Mouse (Mus musculus): ENCODE measurements around the gene A430005L14Rik. TPM values are rescaled to one million over a fixed set of nuclear protein-coding genes. Genes with fewer than 3 reads are reported as not detected.

The A430005L14Rik gene
- polyA plus RNA-seq, 1 experiment from 2014 or later = 90.4 TPM

Other genes with a start within 250 kb of the A430005L14Rik start
- 17.2 and 18.5 TPM in 2 replicates for gene Dffb, start 17.9 kb downstream of the A430005L14Rik start, polyA plus RNA-seq (2014; fragmentation: Nextera tagmentation; extraction: Ambion mirVana)
- gene Cep104, start 18.0 kb downstream of the A430005L14Rik start, polyA plus RNA-seq (2014; fragmentation: Nextera tagmentation; extraction: Ambion mirVana) = 14.3 and 15.8 TPM in 2 replicates
- gene Lrrc47, start 54.5 kb downstream of the A430005L14Rik start, polyA plus RNA-seq (2014; fragmentation: Nextera tagmentation; extraction: Ambion mirVana) = 20.3 and 22.5 TPM in 2 replicates
- 414 and 426 TPM in 2 replicates for gene Smim1, start 69.0 kb downstream of the A430005L14Rik start, polyA plus RNA-seq (2014; fragmentation: Nextera tagmentation; extraction: Ambion mirVana)
- 0.08 TPM in 1 of 2 replicates, not detected in the other for gene Ccdc27, start 85.4 kb downstream of the A430005L14Rik start, polyA plus RNA-seq (2014; fragmentation: Nextera tagmentation; extraction: Ambion mirVana)
- gene Trp73, start 183.0 kb downstream of the A430005L14Rik start, polyA plus RNA-seq (2014; fragmentation: Nextera tagmentation; extraction: Ambion mirVana) = 0.04 and 0.18 TPM in 2 replicates
- 39.9 and 46.8 TPM in 2 replicates for gene Wrap73, start 185.1 kb downstream of the A430005L14Rik start, polyA plus RNA-seq (2014; fragmentation: Nextera tagmentation; extraction: Ambion mirVana)
- 133 and 149 TPM in 2 replicates for gene Tprgl, start 203.4 kb downstream of the A430005L14Rik start, polyA plus RNA-seq (2014; fragmentation: Nextera tagmentation; extraction: Ambion mirVana)
- gene Megf6, start 213.5 kb downstream of the A430005L14Rik start, polyA plus RNA-seq (2014; fragmentation: Nextera tagmentation; extraction: Ambion mirVana) = 5.8 and 5.9 TPM in 2 replicates

Data from liver, embryonic 11.5 days (tissue).